Mouse (Mus musculus): ENCODE results near the gene Pax6. TPM values are rescaled to one million over a fixed set of nuclear protein-coding genes. Genes with fewer than 3 reads are reported as not detected.

Gene Pax6
- polyA plus RNA-seq, 1 experiment from 2014 or later = 0.63 TPM

GRCm38 (mm10) chr2:105673054-105673453, 4.4 kb downstream of the Pax6 start:
- ATAC-seq (ENCODE audit: low FRiP score, low TSS enrichment) (no peak), DNase-seq (ENCODE audit: low spot score) (no peak)
- Histone ChIP-seq H3K27ac (replicated peaks) (no peak overlapping the region), H3K4me2 (replicated peaks; ENCODE audit: low read depth) (no peak overlapping the region), H3K27me3 (ENCODE audit: control insufficient read depth, insufficient read depth, low read length) (peaks cover 43% of the 10 kb centered on the region), H3K9ac (ENCODE audit: low read length) (no peak overlapping the region), H3K9me3 (ENCODE audit: control insufficient read depth, low read length) (no peaks in the 10 kb centered on the region), H3K36me3 (ENCODE audit: control insufficient read depth, insufficient read depth, low read length) (no peaks in the 10 kb centered on the region), H3K4me3 (ENCODE audit: low read depth, low read length) (no peak overlapping the region), H3K4me1 (replicated peaks; ENCODE audit: control insufficient read depth, insufficient read depth) (peaks cover 2% of the 10 kb centered on the region; the same call in 1 of the 2 replicates)
- TF ChIP-seq CTCF (IDR thresholded peaks at IDR 0.05; ENCODE audit: low read depth) (no peak), EP300 (optimal IDR thresholded peaks at IDR 0.05) (no peak)
- WGBS = 5% methylated on average over 6 of the region's 6 CpGs

GRCm38 (mm10) chr2:105673631-105674060, 4.9 kb downstream of the Pax6 start:
- DNase-seq (ENCODE audit: low spot score) (no peak), ATAC-seq (ENCODE audit: low FRiP score, low TSS enrichment) (no peak)
- no peak for TF ChIP-seq CTCF (IDR thresholded peaks at IDR 0.05; ENCODE audit: low read depth)
- no peak for TF ChIP-seq EP300 (optimal IDR thresholded peaks at IDR 0.05)
- Histone ChIP-seq H3K9ac (ENCODE audit: low read length) (no peak overlapping the region), H3K36me3 (ENCODE audit: control insufficient read depth, insufficient read depth, low read length) (no peaks in the 10 kb centered on the region), H3K27me3 (ENCODE audit: control insufficient read depth, insufficient read depth, low read length) (peaks cover 39% of the 10 kb centered on the region), H3K27ac (replicated peaks) (no peak overlapping the region), H3K4me2 (replicated peaks; ENCODE audit: low read depth) (peak overlapping the region; percentile 32), H3K9me3 (ENCODE audit: control insufficient read depth, low read length) (no peaks in the 10 kb centered on the region), H3K4me1 (replicated peaks; ENCODE audit: control insufficient read depth, insufficient read depth) (peaks cover 2% of the 10 kb centered on the region; the same call in 1 of the 2 replicates), H3K4me3 (ENCODE audit: low read depth, low read length) (peak overlapping the region; percentile 24)
- WGBS = 8% methylated on average over 10 of the region's 10 CpGs

- TF ChIP-seq CTCF (IDR thresholded peaks at IDR 0.05; ENCODE audit: low read depth) (no peak), EP300 (optimal IDR thresholded peaks at IDR 0.05) (no peak)
- H3K9me3 ChIP-seq (ENCODE audit: control insufficient read depth, low read length) = no peaks in the 10 kb centered on the region
- 2% methylated on average over 34 of the region's 36 CpGs for WGBS
- peak overlapping the region; percentile 32 for H3K4me3 ChIP-seq (ENCODE audit: low read depth, low read length)
- H3K4me1 ChIP-seq (replicated peaks; ENCODE audit: control insufficient read depth, insufficient read depth) = peaks cover 2% of the 10 kb centered on the region; the same call in 1 of the 2 replicates
- peaks cover 34% of the 10 kb centered on the region for H3K27me3 ChIP-seq (ENCODE audit: control insufficient read depth, insufficient read depth, low read length)
- DNase-seq (ENCODE audit: low spot score) (no peak), ATAC-seq (ENCODE audit: low FRiP score, low TSS enrichment) (no peak)
- no peaks in the 10 kb centered on the region for H3K36me3 ChIP-seq (ENCODE audit: control insufficient read depth, insufficient read depth, low read length)
- no peak overlapping the region for H3K9ac ChIP-seq (ENCODE audit: low read length)
- H3K4me2 ChIP-seq (replicated peaks; ENCODE audit: low read depth) = peak overlapping the region; percentile 41
- no peak overlapping the region for H3K27ac ChIP-seq (replicated peaks)
Measured at GRCm38 (mm10) chr2:105674061-105674874, 5.6 kb downstream of the Pax6 start.

- Histone ChIP-seq H3K4me3 (ENCODE audit: low read depth, low read length) (peak overlapping the region; percentile 32), H3K4me1 (replicated peaks; ENCODE audit: control insufficient read depth, insufficient read depth) (peaks cover 2% of the 10 kb centered on the region; the same call in 1 of the 2 replicates), H3K36me3 (ENCODE audit: control insufficient read depth, insufficient read depth, low read length) (no peaks in the 10 kb centered on the region), H3K9ac (ENCODE audit: low read length) (no peak overlapping the region), H3K27ac (replicated peaks) (no peak overlapping the region), H3K27me3 (ENCODE audit: control insufficient read depth, insufficient read depth, low read length) (peaks cover 30% of the 10 kb centered on the region), H3K4me2 (replicated peaks; ENCODE audit: low read depth) (peak overlapping the region; percentile 41), H3K9me3 (ENCODE audit: control insufficient read depth, low read length) (no peaks in the 10 kb centered on the region)
- peak; percentile 65 for DNase-seq (ENCODE audit: low spot score)
- 3% methylated on average over 49 of the region's 49 CpGs for WGBS
- TF ChIP-seq CTCF (IDR thresholded peaks at IDR 0.05; ENCODE audit: low read depth) (no peak), EP300 (optimal IDR thresholded peaks at IDR 0.05) (no peak)
- ATAC-seq (ENCODE audit: low FRiP score, low TSS enrichment) = peak; percentile 74
Measured at GRCm38 (mm10) chr2:105674875-105675729, 6.4 kb downstream of the Pax6 start.

- DNase-seq (ENCODE audit: low spot score) (no peak), ATAC-seq (ENCODE audit: low FRiP score, low TSS enrichment) (no peak)
- H3K36me3 ChIP-seq (ENCODE audit: control insufficient read depth, insufficient read depth, low read length) = no peaks in the 10 kb centered on the region
- peak overlapping the region; percentile 50 for H3K4me2 ChIP-seq (replicated peaks; ENCODE audit: low read depth)
- H3K4me1 ChIP-seq (replicated peaks; ENCODE audit: control insufficient read depth, insufficient read depth) = peaks cover 2% of the 10 kb centered on the region; the same call in 1 of the 2 replicates
- no peak overlapping the region for H3K9ac ChIP-seq (ENCODE audit: low read length)
- H3K27me3 ChIP-seq (ENCODE audit: control insufficient read depth, insufficient read depth, low read length) = peaks cover 32% of the 10 kb centered on the region
- no peaks in the 10 kb centered on the region for H3K9me3 ChIP-seq (ENCODE audit: control insufficient read depth, low read length)
- H3K27ac ChIP-seq (replicated peaks) = no peak overlapping the region
- H3K4me3 ChIP-seq (ENCODE audit: low read depth, low read length) = peak overlapping the region; percentile 32
- WGBS = 1% methylated on average over 11 of the region's 11 CpGs
- TF ChIP-seq CTCF (IDR thresholded peaks at IDR 0.05; ENCODE audit: low read depth) (no peak), EP300 (optimal IDR thresholded peaks at IDR 0.05) (no peak)
Measured at GRCm38 (mm10) chr2:105675730-105676079, 7.0 kb downstream of the Pax6 start.
